Mouse (Mus musculus) forebrain, embryonic 13.5 days (tissue): Measurements from ENCODE around the gene Gm38431. TPM values are rescaled to one million over a fixed set of nuclear protein-coding genes. Genes with fewer than 3 reads are reported as not detected.

ENCODE experiments used
- ATAC-seq: fragments of 200-750 bp; cut with Nextera tagmentation; 2 replicates; pipeline ENCODE4 v1.8.0; 2017
- H3K27ac ChIP-seq: fragments of 300-500 bp; sonication (generic); 2 replicates; pipeline ENCODE4 v1.5.1; 2015; ENCODE audit warnings: inconsistent platforms, mild to moderate bottlenecking, moderate library complexity
- H3K27me3 ChIP-seq: fragments of 300-500 bp; sonication (generic); 2 replicates; pipeline ENCODE4 v1.6.1; 2015; ENCODE audit warnings: mild to moderate bottlenecking, inconsistent platforms
- H3K36me3 ChIP-seq: fragments of 300-500 bp; sonication (generic); 2 replicates; pipeline ENCODE4 v1.6.1; 2015; ENCODE audit warnings: mild to moderate bottlenecking, inconsistent platforms; ENCODE audit not compliant: poor library complexity, severe bottlenecking
- H3K4me1 ChIP-seq: fragments of 300-500 bp; sonication (generic); 2 replicates; pipeline ENCODE4 v1.6.1; 2015; ENCODE audit warnings: inconsistent platforms
- H3K4me2 ChIP-seq: fragments of 300-500 bp; sonication (generic); 2 replicates; pipeline ENCODE4 v1.6.1; 2015; ENCODE audit warnings: inconsistent platforms, mild to moderate bottlenecking, moderate library complexity
- H3K4me3 ChIP-seq: fragments of 300-500 bp; sonication (generic); 2 replicates; pipeline ENCODE4 v1.5.1; 2015; ENCODE audit warnings: mild to moderate bottlenecking, inconsistent platforms
- H3K9ac ChIP-seq: fragments of 300-500 bp; sonication (generic); 2 replicates; pipeline ENCODE4 v1.6.1; 2015; ENCODE audit warnings: mild to moderate bottlenecking, inconsistent platforms
- H3K9me3 ChIP-seq: fragments of 300-500 bp; sonication (generic); replicated peaks from 2 replicates; pipeline ENCODE4 v1.6.1; 2016; ENCODE audit warnings: inconsistent platforms
- WGBS: fragments of 180-500 bp; shearing (Covaris S2); methylation state at CpG from one replicate; pipeline ENCODE4 v1.1.7; 2015; 5-methylcytosine and 5-hydroxymethylcytosine counted together
- polyA plus RNA-seq: library from polyadenylated mRNA; unstranded; fragments of >200 nt; fragmentation: Nextera tagmentation; extraction: Ambion mirVana; gene quantifications from 2 replicates; pipeline ENCODE4 v1.2.1, GENCODE M21; 2015

Gm38431 gene
- polyA plus RNA-seq = 1.5 and 2.1 TPM in 2 replicates

- peak within 1 kb of the TSS; percentile 70 for H3K4me3 ChIP-seq
- peaks cover 37% of the 10 kb centered on the region for H3K36me3 ChIP-seq
- H3K4me2 ChIP-seq = peak within 1 kb of the TSS; percentile 91
- no peaks in the 10 kb centered on the region for H3K9me3 ChIP-seq
- H3K27ac ChIP-seq = peak within 1 kb of the TSS; percentile 85
- WGBS = under 1% methylated on average over 54 of the region's 54 CpGs
- peaks cover 20% of the 10 kb centered on the region for H3K4me1 ChIP-seq
- no peaks in the 10 kb centered on the region for H3K27me3 ChIP-seq
- peak within 1 kb of the TSS; percentile 78 for H3K9ac ChIP-seq
- peak; percentile 100 for ATAC-seq
These were observed at the start of gene Gm38431, which contains the start of gene Raver1 for GRCm38 (mm10) chr9:21091707-21092320. Gene Gm38431 (minus strand): TSS chr9:21091997. Gene Raver1 (minus strand): TSS chr9:21092008.

- no peak for ATAC-seq
- Histone ChIP-seq H3K9me3 (no peaks in the 10 kb centered on the region), H3K36me3 (peaks cover 69% of the 10 kb centered on the region)
These were observed 46.6 kb upstream of the Gm38431 start for GRCm38 (mm10) chr9:21138386-21138785.

GRCm38 (mm10) chr9:21137229-21137628, 45.4 kb upstream of the Gm38431 start:
- H3K4me1 ChIP-seq = no peaks in the 10 kb centered on the region
- WGBS = 53% methylated on average over 3 of the region's 3 CpGs
- no peak overlapping the region for H3K27ac ChIP-seq
- H3K36me3 ChIP-seq = peaks cover 57% of the 10 kb centered on the region
- H3K9me3 ChIP-seq = no peaks in the 10 kb centered on the region
- no peak overlapping the region for H3K9ac ChIP-seq
- H3K27me3 ChIP-seq = no peaks in the 10 kb centered on the region
- no peak overlapping the region for H3K4me3 ChIP-seq
- no peak overlapping the region for H3K4me2 ChIP-seq
- ATAC-seq = peak; percentile 48; the same call in 1 of the 2 replicates

More at GRCm38 (mm10) chr9:21138386-21138785, 46.6 kb upstream of the Gm38431 start:
- H3K4me2 ChIP-seq = no peak overlapping the region
- no peak overlapping the region for H3K4me3 ChIP-seq
- H3K27ac ChIP-seq = no peak overlapping the region
- WGBS = 89% methylated on average over 4 of the region's 4 CpGs
- no peaks in the 10 kb centered on the region for H3K4me1 ChIP-seq
- no peak overlapping the region for H3K9ac ChIP-seq
- no peaks in the 10 kb centered on the region for H3K27me3 ChIP-seq

- ATAC-seq = no peak
- H3K9ac ChIP-seq = no peak overlapping the region
- WGBS = 96% methylated on average over 6 of the region's 6 CpGs
- no peaks in the 10 kb centered on the region for H3K27me3 ChIP-seq
- H3K4me1 ChIP-seq = no peaks in the 10 kb centered on the region
- no peaks in the 10 kb centered on the region for H3K9me3 ChIP-seq
- no peak overlapping the region for H3K4me2 ChIP-seq
- no peak overlapping the region for H3K27ac ChIP-seq
- H3K36me3 ChIP-seq = peaks cover 49% of the 10 kb centered on the region
- H3K4me3 ChIP-seq = no peak overlapping the region
These were observed 44.6 kb upstream of the Gm38431 start for GRCm38 (mm10) chr9:21136401-21136800.

GRCm38 (mm10) chr9:21135941-21136381, 44.2 kb upstream of the Gm38431 start:
- no peak overlapping the region for H3K9ac ChIP-seq
- 77% methylated on average over 1 of the region's 1 CpGs for WGBS
- no peak overlapping the region for H3K4me3 ChIP-seq
- H3K27me3 ChIP-seq = no peaks in the 10 kb centered on the region
- H3K27ac ChIP-seq = no peak overlapping the region
- peaks cover 44% of the 10 kb centered on the region for H3K36me3 ChIP-seq
- H3K4me1 ChIP-seq = no peaks in the 10 kb centered on the region
- no peak overlapping the region for H3K4me2 ChIP-seq
- H3K9me3 ChIP-seq = no peaks in the 10 kb centered on the region
- no peak for ATAC-seq

- Histone ChIP-seq H3K9me3 (no peaks in the 10 kb centered on the region), H3K4me2 (no peak overlapping the region), H3K27me3 (no peaks in the 10 kb centered on the region), H3K36me3 (peaks cover 39% of the 10 kb centered on the region), H3K4me1 (peaks cover 3% of the 10 kb centered on the region), H3K27ac (no peak overlapping the region), H3K9ac (no peak overlapping the region), H3K4me3 (no peak overlapping the region)
- WGBS = 79% methylated on average over 4 of the region's 4 CpGs
- ATAC-seq = no peak
These were observed 43.6 kb upstream of the Gm38431 start for GRCm38 (mm10) chr9:21135329-21135890.

- H3K36me3 ChIP-seq = peaks cover 32% of the 10 kb centered on the region
- H3K9me3 ChIP-seq = no peaks in the 10 kb centered on the region
- H3K27ac ChIP-seq = no peak overlapping the region
- H3K4me3 ChIP-seq = no peak overlapping the region
- no peak overlapping the region for H3K9ac ChIP-seq
- WGBS = 83% methylated on average over 9 of the region's 9 CpGs
- no peak for ATAC-seq
- H3K4me2 ChIP-seq = no peak overlapping the region
- peaks cover 7% of the 10 kb centered on the region for H3K4me1 ChIP-seq
- no peaks in the 10 kb centered on the region for H3K27me3 ChIP-seq
These were observed 43.0 kb upstream of the Gm38431 start for GRCm38 (mm10) chr9:21134595-21135328.

GRCm38 (mm10) chr9:21133064-21133707, 41.4 kb upstream of the Gm38431 start:
- no peak overlapping the region for H3K9ac ChIP-seq
- no peak overlapping the region for H3K27ac ChIP-seq
- WGBS = 89% methylated on average over 9 of the region's 9 CpGs
- no peaks in the 10 kb centered on the region for H3K9me3 ChIP-seq
- ATAC-seq = no peak
- no peak overlapping the region for H3K4me2 ChIP-seq
- H3K4me1 ChIP-seq = peaks cover 7% of the 10 kb centered on the region
- H3K27me3 ChIP-seq = no peaks in the 10 kb centered on the region
- H3K4me3 ChIP-seq = no peak overlapping the region
- peaks cover 17% of the 10 kb centered on the region for H3K36me3 ChIP-seq

GRCm38 (mm10) chr9:21132102-21132775, 40.4 kb upstream of the Gm38431 start:
- no peak overlapping the region for H3K27ac ChIP-seq
- no peaks in the 10 kb centered on the region for H3K9me3 ChIP-seq
- no peak overlapping the region for H3K4me2 ChIP-seq
- peaks cover 7% of the 10 kb centered on the region for H3K4me1 ChIP-seq
- no peak overlapping the region for H3K9ac ChIP-seq
- no peak for ATAC-seq
- H3K4me3 ChIP-seq = no peak overlapping the region
- H3K27me3 ChIP-seq = no peaks in the 10 kb centered on the region
- WGBS = 84% methylated on average over 12 of the region's 12 CpGs
- H3K36me3 ChIP-seq = peaks cover 7% of the 10 kb centered on the region; the same call in 1 of the 2 replicates

GRCm38 (mm10) chr9:21131059-21131956, 39.5 kb upstream of the Gm38431 start, which contains the start of gene Tyk2:
Gene Tyk2 (minus strand): TSS chr9:21131243.
- Histone ChIP-seq H3K27ac (0 out of 2 replicates have a peak within 1 kb of the TSS, but pooled peaks have one; percentile 45), H3K9ac (peak within 1 kb of the TSS; percentile 70), H3K27me3 (no peaks in the 10 kb centered on the region), H3K4me2 (peak within 1 kb of the TSS; percentile 76), H3K36me3 (peaks cover 14% of the 10 kb centered on the region), H3K9me3 (no peaks in the 10 kb centered on the region), H3K4me1 (peaks cover 7% of the 10 kb centered on the region), H3K4me3 (peak within 1 kb of the TSS; percentile 62)
- ATAC-seq = peak; percentile 98
- whole genome bisulfite sequencing = 6% methylated on average over 37 of the region's 37 CpGs

GRCm38 (mm10) chr9:21126259-21126627, 34.4 kb upstream of the Gm38431 start:
- no peak overlapping the region for H3K27ac ChIP-seq
- 83% methylated on average over 2 of the region's 2 CpGs for WGBS
- H3K9me3 ChIP-seq = no peaks in the 10 kb centered on the region
- peaks cover 7% of the 10 kb centered on the region for H3K4me1 ChIP-seq
- no peak for ATAC-seq
- H3K4me2 ChIP-seq = no peak overlapping the region
- H3K36me3 ChIP-seq = peaks cover 52% of the 10 kb centered on the region
- H3K4me3 ChIP-seq = no peak overlapping the region
- no peaks in the 10 kb centered on the region for H3K27me3 ChIP-seq
- no peak overlapping the region for H3K9ac ChIP-seq
